Mouse (Mus musculus) liver, embryonic 14.5 days (tissue): ENCODE data around the gene Foxred2. TPM values are rescaled to one million over a fixed set of nuclear protein-coding genes. Genes with fewer than 3 reads are reported as not detected.
A peak's percentile ranks its signal among the peaks of the same experiment; 100 is the strongest.

Experiments used
- ATAC-seq: fragments of 200-750 bp; cut with Nextera tagmentation; 2 replicates; pipeline ENCODE4 v1.8.0; 2017; ENCODE audit warnings: moderate number of reproducible peaks, mild to moderate bottlenecking, moderate library complexity; ENCODE audit not compliant: insufficient read depth
- DNase-seq, 3 experiments: peaks; one replicate each; pipeline ENCODE4 v3.0.0-alpha.2; 2012 to 2013; ENCODE audit warnings: low read depth in 3 of 3, low spot score in 3 of 3
- H3K27ac ChIP-seq: fragments of 300-500 bp; sonication (generic); 2 replicates; pipeline ENCODE4 v1.5.1; 2014; ENCODE audit warnings: moderate library complexity, mild to moderate bottlenecking, control low read depth, inconsistent platforms
- H3K27me3 ChIP-seq: fragments of 300-500 bp; sonication (generic); 2 replicates; pipeline ENCODE4 v1.6.1; 2014; ENCODE audit warnings: mild to moderate bottlenecking, low read length, moderate library complexity; ENCODE audit not compliant: control insufficient read depth, insufficient read depth
- H3K36me3 ChIP-seq: fragments of 300-500 bp; sonication (generic); replicated peaks from 2 replicates; pipeline ENCODE4 v1.6.1; 2014; ENCODE audit warnings: low read depth; ENCODE audit not compliant: control insufficient read depth, insufficient read depth
- H3K4me1 ChIP-seq, 2 experiments: fragments of 200-500 bp in 1 of 2; fragments of 300-500 bp in 1 of 2; sonication (generic) in 1 of 2; replicated peaks; 2 replicates each; pipeline ENCODE4 v1.6.1; 2012 to 2014; ENCODE audit warnings: antibody characterized with exemption in 1 of 2, inconsistent platforms in 1 of 2, low read length in 1 of 2; ENCODE audit not compliant: control insufficient read depth in 2 of 2, insufficient read depth in 2 of 2
- H3K4me2 ChIP-seq: fragments of 300-500 bp; sonication (generic); 2 replicates; pipeline ENCODE4 v1.6.1; 2014; ENCODE audit warnings: low read depth, mild to moderate bottlenecking, control low read depth, moderate library complexity
- H3K4me3 ChIP-seq, 2 experiments: fragments of 200-500 bp in 1 of 2; fragments of 300-500 bp in 1 of 2; sonication (generic) in 1 of 2; 2 replicates each; pipeline ENCODE4 v1.5.1; 2012 to 2014; ENCODE audit warnings: low read depth in 2 of 2, low read length in 2 of 2, mild to moderate bottlenecking in 2 of 2, control low read depth in 1 of 2, inconsistent platforms in 1 of 2, moderate library complexity in 1 of 2; ENCODE audit not compliant: insufficient read depth in 1 of 2
- H3K9ac ChIP-seq: fragments of 300-500 bp; sonication (generic); replicated peaks from 2 replicates; pipeline ENCODE4 v1.6.1; 2014; ENCODE audit warnings: mild to moderate bottlenecking, control low read depth, moderate library complexity
- H3K9me3 ChIP-seq: fragments of 300-500 bp; sonication (generic); 2 replicates; pipeline ENCODE4 v1.6.1; 2016; ENCODE audit warnings: low read length, mixed read lengths; ENCODE audit not compliant: control insufficient read depth
- CTCF ChIP-seq: IDR thresholded peaks from 2 replicates; pipeline ENCODE4 v1.5.1; 2016; ENCODE audit warnings: antibody characterized with exemption, low read depth, control low read depth
- EP300 ChIP-seq: IDR thresholded peaks from 2 replicates; pipeline ENCODE4 v1.6.1; 2016; ENCODE audit warnings: antibody characterized with exemption, low read depth
- WGBS: fragments of 180-500 bp; shearing (Covaris S2); extraction: QIAGEN DNeasy Blood & Tissue Kit; methylation state at CpG from one replicate; pipeline ENCODE4 v1.1.7; 2014; ENCODE audit not compliant: insufficient replicate concordance; 5-methylcytosine and 5-hydroxymethylcytosine counted together
- polyA plus RNA-seq, 2 experiments: library from polyadenylated mRNA; depleted of rRNA in 1 of 2; stranded (reverse) in 1 of 2; unstranded in 1 of 2; fragments of >200 nt; fragmentation: Nextera tagmentation in 1 of 2; extraction: Ambion mirVana in 1 of 2; gene quantifications; 2 replicates each; pipeline versions ENCODE4 v1.2.1 to v1.2.3; 2012 to 2014

Gene Foxred2
- polyA plus RNA-seq, 2 experiments, result 1.2 to 1.4 TPM

- H3K4me3 ChIP-seq, result peak overlapping the region; percentile 2 to 16
- H3K4me2 ChIP-seq, result peak overlapping the region; percentile 86
- H3K4me1 ChIP-seq, result peaks cover 35 to 50% of the 10 kb centered on the region in 2 experiments
- no peaks in the 10 kb centered on the region for H3K9me3 ChIP-seq
- H3K27ac ChIP-seq, result peak overlapping the region; percentile 91
- ATAC-seq, result peak; percentile 30
- H3K27me3 ChIP-seq, result no peaks in the 10 kb centered on the region
- H3K9ac ChIP-seq, result peak overlapping the region; percentile 72
- TF ChIP-seq EP300 (0 out of 2 replicates have a peak, but pooled peaks have one; percentile 25), CTCF (no peak)
- 32% methylated on average over 6 of the region's 6 CpGs for WGBS
- peak in 1 of 3 experiments; percentile 39 for DNase-seq
- H3K36me3 ChIP-seq, result peaks cover 10% of the 10 kb centered on the region
These were observed 25.4 kb downstream of the Foxred2 start for GRCm38 (mm10) chr15:77930986-77931688.

GRCm38 (mm10) chr15:77929804-77930203 lies 26.7 kb downstream of the Foxred2 start:
- TF ChIP-seq CTCF (no peak), EP300 (no peak)
- ATAC-seq, result no peak

GRCm38 (mm10) chr15:77928673-77929331 lies 27.7 kb downstream of the Foxred2 start, which contains the start of gene Txn2:
Gene Txn2 (minus strand): TSS chr15:77929006.
- peak within 1 kb of the TSS; percentile 77 for H3K9ac ChIP-seq
- under 1% methylated on average over 34 of the region's 34 CpGs for WGBS
- H3K4me2 ChIP-seq, result peak within 1 kb of the TSS; percentile 86
- ATAC-seq (peak; percentile 88), DNase-seq (peak; percentile 99)
- H3K4me3 ChIP-seq, result peak within 1 kb of the TSS; percentile 71 to 75
- H3K9me3 ChIP-seq, result no peaks in the 10 kb centered on the region
- H3K36me3 ChIP-seq, result peaks cover 28% of the 10 kb centered on the region
- peak within 1 kb of the TSS; percentile 91 for H3K27ac ChIP-seq
- no peak for TF ChIP-seq EP300
- peak; percentile 35; the same call in 1 of the 2 replicates for TF ChIP-seq CTCF
- peaks cover 35 to 50% of the 10 kb centered on the region in 2 experiments for H3K4me1 ChIP-seq
- no peaks in the 10 kb centered on the region for H3K27me3 ChIP-seq

More at GRCm38 (mm10) chr15:77929804-77930203, 26.7 kb downstream of the Foxred2 start:
- H3K4me2 ChIP-seq, result peak overlapping the region; percentile 86
- H3K27ac ChIP-seq, result peak overlapping the region; percentile 91
- H3K9me3 ChIP-seq, result no peaks in the 10 kb centered on the region
- no peaks in the 10 kb centered on the region for H3K27me3 ChIP-seq
- no peak for DNase-seq
- H3K36me3 ChIP-seq, result peaks cover 18% of the 10 kb centered on the region
- peak overlapping the region; percentile 71 to 75 for H3K4me3 ChIP-seq
- peak overlapping the region; percentile 72 for H3K9ac ChIP-seq
- 37% methylated on average over 8 of the region's 8 CpGs for WGBS
- peaks cover 35 to 50% of the 10 kb centered on the region in 2 experiments for H3K4me1 ChIP-seq

- ATAC-seq (no peak), DNase-seq (no peak)
- H3K27ac ChIP-seq, result peak overlapping the region; percentile 38
- H3K4me2 ChIP-seq, result peak overlapping the region; percentile 86
- TF ChIP-seq CTCF (no peak), EP300 (no peak)
- peaks cover 34% of the 10 kb centered on the region for H3K36me3 ChIP-seq
- no peaks in the 10 kb centered on the region for H3K27me3 ChIP-seq
- WGBS, result 12% methylated on average over 4 of the region's 4 CpGs
- peaks cover 35 to 46% of the 10 kb centered on the region in 2 experiments for H3K4me1 ChIP-seq
- H3K9ac ChIP-seq, result peak overlapping the region; percentile 77
- H3K9me3 ChIP-seq, result no peaks in the 10 kb centered on the region
- H3K4me3 ChIP-seq, result peak overlapping the region; percentile 71 to 75
These were observed 28.4 kb downstream of the Foxred2 start for GRCm38 (mm10) chr15:77928091-77928490.

GRCm38 (mm10) chr15:77926921-77927320 lies 29.6 kb downstream of the Foxred2 start:
- no peak overlapping the region for H3K9ac ChIP-seq
- 71% methylated on average over 5 of the region's 5 CpGs for WGBS
- H3K36me3 ChIP-seq, result peaks cover 40% of the 10 kb centered on the region
- peak overlapping the region; percentile 86 for H3K4me2 ChIP-seq
- DNase-seq (no peak), ATAC-seq (no peak)
- H3K4me1 ChIP-seq, result peaks cover 30 to 40% of the 10 kb centered on the region in 2 experiments
- no peak for TF ChIP-seq CTCF
- no peak for TF ChIP-seq EP300
- peak overlapping the region; percentile 30; the same call in 1 of the 2 replicates for H3K27ac ChIP-seq
- H3K4me3 ChIP-seq, result peak overlapping the region; percentile 14 to 75; a peak in 2 of 4 replicates
- no peaks in the 10 kb centered on the region for H3K27me3 ChIP-seq
- H3K9me3 ChIP-seq, result no peaks in the 10 kb centered on the region
